Mouse (Mus musculus): ENCODE results near the gene Olfr586.

Olfr586 gene

GRCm38 (mm10) chr7:103125538-103125937 lies at the start of gene Olfr586:
Gene Olfr586, minus strand, starts transcription at chr7:103125638.
- no peak for DNase-seq (ENCODE audit: low read depth, low spot score)

- no peak for DNase-seq (ENCODE audit: low read depth, low spot score)
Measured at GRCm38 (mm10) chr7:103169697-103170096, 44.3 kb upstream of the Olfr586 start.

GRCm38 (mm10) chr7:103156256-103156655 lies 30.8 kb upstream of the Olfr586 start, which contains the start of gene Olfr589:
Gene Olfr589, minus strand, starts transcription at chr7:103156356.
- DNase-seq (ENCODE audit: low read depth, low spot score), result no peak

- DNase-seq (ENCODE audit: low read depth, low spot score), result no peak
Measured at GRCm38 (mm10) chr7:103140579-103140978, 15.1 kb upstream of the Olfr586 start, which contains the start of gene Olfr588-ps1. Gene Olfr588-ps1, plus strand, starts transcription at chr7:103140879.

- no peak for DNase-seq (ENCODE audit: low read depth, low spot score)
Measured at GRCm38 (mm10) chr7:103119406-103119805, 6.0 kb downstream of the Olfr586 start.

- no peak for DNase-seq (ENCODE audit: low read depth, low spot score)
Measured at GRCm38 (mm10) chr7:103097420-103097819, 28.0 kb downstream of the Olfr586 start, which contains the start of gene Olfr585. Gene Olfr585, plus strand, starts transcription at chr7:103097720.

- no peak for DNase-seq (ENCODE audit: low read depth, low spot score)
Measured at GRCm38 (mm10) chr7:103081585-103081984, 43.9 kb downstream of the Olfr586 start, which contains the start of gene Olfr584. Gene Olfr584, plus strand, starts transcription at chr7:103081885.
